Mouse (Mus musculus): ENCODE measurements around the gene Atrn. TPM values are rescaled to one million over a fixed set of nuclear protein-coding genes. Genes with fewer than 3 reads are reported as not detected.
"Not testable (repeated sequence)": the region's sequence is repeated elsewhere in the genome, so short reads cannot be mapped to it uniquely, and the experiment has no call there.

Gene Atrn
- polyA plus RNA-seq, 1 experiment from 2014 or later = 6.6 TPM

GRCm38 (mm10) chr2:131030998-131031397, 124.7 kb downstream of the Atrn start:
- Histone ChIP-seq H3K9me3 (no peaks in the 10 kb centered on the region), H3K36me3 (replicated peaks) (peaks cover 6% of the 10 kb centered on the region), H3K4me1 (no peaks in the 10 kb centered on the region), H3K27ac (no peak overlapping the region), H3K27me3 (ENCODE audit: poor library complexity, severe bottlenecking) (no peaks in the 10 kb centered on the region), H3K4me3 (no peak overlapping the region)
- WGBS = 94% methylated on average over 1 of the region's 1 CpGs
- DNase-seq (ENCODE audit: extremely low spot score, low spot score) = no peak

GRCm38 (mm10) chr2:131031406-131031805, 125.1 kb downstream of the Atrn start:
- not testable (repeated sequence) for H3K9me3 ChIP-seq; H3K36me3 ChIP-seq (replicated peaks); DNase-seq (ENCODE audit: extremely low spot score, low spot score); H3K4me1 ChIP-seq; H3K27ac ChIP-seq; H3K27me3 ChIP-seq (ENCODE audit: poor library complexity, severe bottlenecking); H3K4me3 ChIP-seq
- WGBS = 69% methylated on average over 1 of the region's 1 CpGs

- Histone ChIP-seq H3K4me3 (no peak overlapping the region), H3K9me3 (no peaks in the 10 kb centered on the region), H3K27ac (no peak overlapping the region), H3K27me3 (ENCODE audit: poor library complexity, severe bottlenecking) (peaks cover 42% of the 10 kb centered on the region), H3K36me3 (replicated peaks) (no peaks in the 10 kb centered on the region), H3K4me1 (peaks cover 12% of the 10 kb centered on the region)
- 89% methylated on average over 2 of the region's 2 CpGs for WGBS
- no peak for DNase-seq (ENCODE audit: extremely low spot score, low spot score)
Observed at GRCm38 (mm10) chr2:131036343-131036742, 130.0 kb downstream of the Atrn start.

GRCm38 (mm10) chr2:131036757-131037156, 130.5 kb downstream of the Atrn start:
- Histone ChIP-seq H3K27me3 (ENCODE audit: poor library complexity, severe bottlenecking) (peaks cover 46% of the 10 kb centered on the region), H3K4me1 (peaks cover 16% of the 10 kb centered on the region), H3K9me3 (no peaks in the 10 kb centered on the region), H3K27ac (no peak overlapping the region), H3K36me3 (replicated peaks) (no peaks in the 10 kb centered on the region), H3K4me3 (no peak overlapping the region)
- no peak for DNase-seq (ENCODE audit: extremely low spot score, low spot score)

GRCm38 (mm10) chr2:131037226-131037990, 131.1 kb downstream of the Atrn start:
- Histone ChIP-seq H3K4me1 (peaks cover 16% of the 10 kb centered on the region), H3K4me3 (no peak overlapping the region), H3K9me3 (no peaks in the 10 kb centered on the region), H3K27me3 (ENCODE audit: poor library complexity, severe bottlenecking) (peaks cover 53% of the 10 kb centered on the region), H3K36me3 (replicated peaks) (no peaks in the 10 kb centered on the region), H3K27ac (no peak overlapping the region)
- WGBS = 76% methylated on average over 17 of the region's 17 CpGs
- no peak for DNase-seq (ENCODE audit: extremely low spot score, low spot score)

GRCm38 (mm10) chr2:131038197-131038596, 131.9 kb downstream of the Atrn start:
- no peaks in the 10 kb centered on the region for H3K36me3 ChIP-seq (replicated peaks)
- H3K27me3 ChIP-seq (ENCODE audit: poor library complexity, severe bottlenecking) = peaks cover 61% of the 10 kb centered on the region
- H3K4me1 ChIP-seq = peaks cover 16% of the 10 kb centered on the region
- no peak overlapping the region for H3K27ac ChIP-seq
- no peak for DNase-seq (ENCODE audit: extremely low spot score, low spot score)
- no peak overlapping the region for H3K4me3 ChIP-seq
- WGBS = 92% methylated on average over 6 of the region's 6 CpGs
- no peaks in the 10 kb centered on the region for H3K9me3 ChIP-seq

GRCm38 (mm10) chr2:131038675-131039074, 132.4 kb downstream of the Atrn start:
- no peak overlapping the region for H3K27ac ChIP-seq
- 82% methylated on average over 5 of the region's 5 CpGs for WGBS
- no peak overlapping the region for H3K4me3 ChIP-seq
- no peak for DNase-seq (ENCODE audit: extremely low spot score, low spot score)
- H3K36me3 ChIP-seq (replicated peaks) = no peaks in the 10 kb centered on the region
- peaks cover 65% of the 10 kb centered on the region for H3K27me3 ChIP-seq (ENCODE audit: poor library complexity, severe bottlenecking)
- H3K4me1 ChIP-seq = peaks cover 16% of the 10 kb centered on the region
- H3K9me3 ChIP-seq = no peaks in the 10 kb centered on the region

GRCm38 (mm10) chr2:131040854-131041825, 134.8 kb downstream of the Atrn start:
- WGBS = 2% methylated on average over 115 of the region's 115 CpGs
- peaks cover 71% of the 10 kb centered on the region for H3K27me3 ChIP-seq (ENCODE audit: poor library complexity, severe bottlenecking)
- DNase-seq (ENCODE audit: extremely low spot score, low spot score) = no peak

GRCm38 (mm10) chr2:131042988-131043387, 136.7 kb downstream of the Atrn start, which contains the start of gene Gfra4:
Gene Gfra4, minus strand, starts transcription at chr2:131043088.
- H3K9me3 ChIP-seq = no peaks in the 10 kb centered on the region
- no peaks in the 10 kb centered on the region for H3K36me3 ChIP-seq (replicated peaks)
- DNase-seq (ENCODE audit: extremely low spot score, low spot score) = no peak
- WGBS = 77% methylated on average over 2 of the region's 2 CpGs
- no peak within 1 kb of the TSS for H3K4me3 ChIP-seq
- H3K4me1 ChIP-seq = peaks cover 21% of the 10 kb centered on the region
- H3K27ac ChIP-seq = no peak within 1 kb of the TSS
- H3K27me3 ChIP-seq (ENCODE audit: poor library complexity, severe bottlenecking) = peaks cover 64% of the 10 kb centered on the region

More at GRCm38 (mm10) chr2:131040854-131041825, 134.8 kb downstream of the Atrn start:
- no peaks in the 10 kb centered on the region for H3K36me3 ChIP-seq (replicated peaks)
- peak overlapping the region; percentile 69 for H3K4me3 ChIP-seq
- H3K9me3 ChIP-seq = no peaks in the 10 kb centered on the region
- peak overlapping the region; percentile 74; the same call in 1 of the 2 replicates for H3K27ac ChIP-seq
- H3K4me1 ChIP-seq = peaks cover 21% of the 10 kb centered on the region

- WGBS = 10% methylated on average over 7 of the region's 7 CpGs
Observed at GRCm38 (mm10) chr2:131044354-131044852, 138.1 kb downstream of the Atrn start.

GRCm38 (mm10) chr2:131044989-131045720, 138.9 kb downstream of the Atrn start:
- Histone ChIP-seq H3K27ac (no peak overlapping the region), H3K4me1 (peaks cover 21% of the 10 kb centered on the region), H3K27me3 (ENCODE audit: poor library complexity, severe bottlenecking) (peaks cover 46% of the 10 kb centered on the region), H3K9me3 (no peaks in the 10 kb centered on the region), H3K4me3 (no peak overlapping the region), H3K36me3 (replicated peaks) (no peaks in the 10 kb centered on the region)
- no peak for DNase-seq (ENCODE audit: extremely low spot score, low spot score)
- 87% methylated on average over 9 of the region's 9 CpGs for WGBS

More at GRCm38 (mm10) chr2:131044354-131044852, 138.1 kb downstream of the Atrn start:
- H3K9me3 ChIP-seq = no peaks in the 10 kb centered on the region
- H3K27me3 ChIP-seq (ENCODE audit: poor library complexity, severe bottlenecking) = peaks cover 52% of the 10 kb centered on the region
- H3K27ac ChIP-seq = no peak overlapping the region
- H3K4me3 ChIP-seq = peak overlapping the region; percentile 35
- no peaks in the 10 kb centered on the region for H3K36me3 ChIP-seq (replicated peaks)
- peaks cover 21% of the 10 kb centered on the region for H3K4me1 ChIP-seq
- no peak for DNase-seq (ENCODE audit: extremely low spot score, low spot score)

GRCm38 (mm10) chr2:131046025-131046424, 139.7 kb downstream of the Atrn start:
- WGBS = 82% methylated on average over 2 of the region's 2 CpGs
- H3K27me3 ChIP-seq (ENCODE audit: poor library complexity, severe bottlenecking) = peaks cover 46% of the 10 kb centered on the region
- no peaks in the 10 kb centered on the region for H3K9me3 ChIP-seq
- no peaks in the 10 kb centered on the region for H3K36me3 ChIP-seq (replicated peaks)
- H3K4me3 ChIP-seq = no peak overlapping the region
- DNase-seq (ENCODE audit: extremely low spot score, low spot score) = no peak
- H3K4me1 ChIP-seq = peaks cover 13% of the 10 kb centered on the region
- H3K27ac ChIP-seq = no peak overlapping the region

Data from forebrain, embryonic 10.5 days (tissue).